Mouse (Mus musculus) thymus, adult 18-20 months (tissue): ENCODE measurements around the gene Olfr781.
"Not testable (repeated sequence)": the region's sequence is repeated elsewhere in the genome, so short reads cannot be mapped to it uniquely, and the experiment has no call there.

Experiments
- DNase-seq, 2 experiments: peaks; one replicate each; pipeline ENCODE4 v3.0.0; 2022; ENCODE audit warnings: mixed read lengths in 2 of 2

Gene Olfr781

GRCm38 (mm10) chr10:129328554-129328953 is at the start of gene Olfr781:
Gene Olfr781, plus strand, starts transcription at chr10:129328854.
- DNase-seq: no peak

GRCm38 (mm10) chr10:129312973-129313372 is 15.7 kb upstream of the Olfr781 start:
- not testable (repeated sequence) for DNase-seq

- not testable (repeated sequence) for DNase-seq
Observed at GRCm38 (mm10) chr10:129313521-129313920, 15.1 kb upstream of the Olfr781 start.

- no peak for DNase-seq
Observed at GRCm38 (mm10) chr10:129317817-129318216, 10.8 kb upstream of the Olfr781 start, which contains the start of gene Olfr780. Gene Olfr780, plus strand, starts transcription at chr10:129318117.

GRCm38 (mm10) chr10:129348550-129348949 is 19.9 kb downstream of the Olfr781 start, which contains the start of gene Olfr782:
Gene Olfr782, plus strand, starts transcription at chr10:129348850.
- no peak for DNase-seq

DNA sequence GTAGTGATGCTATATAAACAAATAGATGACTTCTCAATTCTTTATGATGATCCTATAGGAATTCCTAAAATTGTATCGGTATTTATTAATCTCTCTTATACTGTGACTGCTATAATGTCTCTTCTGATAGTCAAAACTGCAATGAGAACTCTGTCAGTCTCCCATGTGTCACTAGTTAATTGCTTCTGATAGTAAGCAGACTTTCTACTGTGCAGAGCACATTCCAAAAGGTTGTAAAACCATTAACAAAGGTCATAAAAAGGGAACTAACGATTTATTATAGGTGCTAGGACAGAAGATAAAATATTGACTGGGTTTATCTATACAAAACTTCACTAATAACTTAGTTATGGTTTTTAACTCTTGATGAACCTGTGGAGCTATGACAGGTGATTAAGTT is 23.8 kb downstream of the Olfr781 start:
- DNase-seq: not testable (repeated sequence)

DNA sequence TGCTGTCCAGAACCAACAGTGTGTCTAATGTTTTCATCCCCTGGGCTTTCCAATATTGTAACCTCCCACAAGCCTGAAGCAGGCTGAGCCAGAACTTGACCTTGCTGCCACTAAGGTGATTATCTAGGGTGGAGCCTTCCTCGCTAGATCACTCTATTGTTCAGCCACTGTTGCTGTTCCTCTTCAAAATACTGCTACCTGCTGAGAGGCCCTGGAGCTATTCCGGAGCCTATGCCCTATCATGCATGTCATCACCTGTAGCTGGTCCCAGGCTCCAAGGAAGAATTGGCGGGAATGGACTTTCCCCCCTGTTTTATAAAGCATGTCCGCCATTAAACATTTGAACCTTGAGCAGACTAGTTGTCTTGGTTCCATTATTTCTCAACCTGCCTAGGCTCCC is 27.8 kb downstream of the Olfr781 start:
- not testable (repeated sequence) for DNase-seq

GRCm38 (mm10) chr10:129357307-129357706 is 28.7 kb downstream of the Olfr781 start:
- DNase-seq: no peak

DNA sequence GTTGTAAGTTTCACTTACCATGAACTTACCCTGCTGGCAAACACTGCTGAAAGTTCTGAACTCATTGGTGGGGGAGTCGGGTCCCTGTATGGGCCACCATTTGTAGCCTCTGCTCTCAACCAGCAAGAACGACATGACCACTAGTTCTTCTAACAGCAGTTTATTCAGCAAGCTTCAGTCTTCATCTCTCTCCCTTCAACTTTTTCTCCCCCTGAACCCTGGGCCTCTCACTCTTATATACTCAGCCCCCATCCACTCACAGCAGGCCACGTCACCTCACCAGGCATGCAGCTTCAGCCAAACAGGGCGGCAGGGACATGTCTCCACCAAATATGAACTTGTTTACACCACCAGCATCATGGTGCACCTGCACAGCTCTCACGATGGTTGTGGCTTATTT is 45.4 kb downstream of the Olfr781 start:
- DNase-seq: not testable (repeated sequence)
